Mouse (Mus musculus) adrenal gland, adult 18-20 months (tissue): ENCODE results near the gene Foxo3. TPM values are rescaled to one million over a fixed set of nuclear protein-coding genes. Genes with fewer than 3 reads are reported as not detected.

Source experiments
- DNase-seq, 2 experiments: peaks; one replicate each; pipeline ENCODE4 v3.0.0; 2021 to 2022; ENCODE audit warnings: low spot score in 2 of 2
- total RNA-seq, 2 experiments: library from RNA; stranded (reverse); gene quantifications; 1 replicate in 1 of 2; 2 replicates in 1 of 2; pipeline ENCODE4 v1.2.3; 2021

The Foxo3 gene
- total RNA-seq, 2 experiments from 2014 or later = 48.9 to 63.3 TPM

- no peak for DNase-seq
These were observed 141.5 kb downstream of the Foxo3 start for GRCm38 (mm10) chr10:42134759-42135702.

Other genes starting within 250 kb of the Foxo3 start
- 10 to 100 TPM; 21.7 to 28.4 TPM for gene Afg1l, start 201.8 kb upstream of the Foxo3 start, total RNA-seq
- gene Snx3, start 225.3 kb upstream of the Foxo3 start, total RNA-seq = 100 to 1,000 TPM; 254 to 276 TPM